Mouse (Mus musculus): ENCODE data around the gene Psat1. TPM values are rescaled to one million over a fixed set of nuclear protein-coding genes. Genes with fewer than 3 reads are reported as not detected.

Psat1 gene
- polyA plus RNA-seq, 1 experiment from 2014 or later = 264 TPM

GRCm38 (mm10) chr19:15942421-15943116 is 4.6 kb downstream of the Psat1 start:
- WGBS = 70% methylated on average over 11 of the region's 11 CpGs

GRCm38 (mm10) chr19:15941399-15941798 is 5.7 kb downstream of the Psat1 start:
- Histone ChIP-seq H3K4me1 (replicated peaks; ENCODE audit: control insufficient read depth, insufficient read depth, low read length) (no peaks in the 10 kb centered on the region), H3K9ac (ENCODE audit: low read depth, low read length) (no peak overlapping the region), H3K4me2 (peak overlapping the region; percentile 5), H3K9me3 (ENCODE audit: control insufficient read depth, low read length) (no peaks in the 10 kb centered on the region), H3K36me3 (ENCODE audit: control insufficient read depth, insufficient read depth, low read length) (no peaks in the 10 kb centered on the region), H3K4me3 (ENCODE audit: low read depth, low read length) (no peak overlapping the region), H3K27me3 (replicated peaks; ENCODE audit: control insufficient read depth, insufficient read depth, low read length) (no peaks in the 10 kb centered on the region), H3K27ac (ENCODE audit: low read depth, low read length) (peak overlapping the region; percentile 79)
- DNase-seq (ENCODE audit: low spot score) (no peak), ATAC-seq (replicated peaks; ENCODE audit: low FRiP score) (peak; percentile 69)
- 58% methylated on average over 8 of the region's 8 CpGs for WGBS

More at GRCm38 (mm10) chr19:15942421-15943116, 4.6 kb downstream of the Psat1 start:
- Histone ChIP-seq H3K27ac (ENCODE audit: low read depth, low read length) (no peak overlapping the region), H3K4me1 (replicated peaks; ENCODE audit: control insufficient read depth, insufficient read depth, low read length) (no peaks in the 10 kb centered on the region), H3K9me3 (ENCODE audit: control insufficient read depth, low read length) (no peaks in the 10 kb centered on the region), H3K36me3 (ENCODE audit: control insufficient read depth, insufficient read depth, low read length) (no peaks in the 10 kb centered on the region), H3K9ac (ENCODE audit: low read depth, low read length) (no peak overlapping the region), H3K4me2 (no peak overlapping the region), H3K4me3 (ENCODE audit: low read depth, low read length) (no peak overlapping the region), H3K27me3 (replicated peaks; ENCODE audit: control insufficient read depth, insufficient read depth, low read length) (no peaks in the 10 kb centered on the region)
- DNase-seq (ENCODE audit: low spot score) (no peak), ATAC-seq (replicated peaks; ENCODE audit: low FRiP score) (no peak)

- Histone ChIP-seq H3K9ac (ENCODE audit: low read depth, low read length) (peak overlapping the region; percentile 75), H3K9me3 (ENCODE audit: control insufficient read depth, low read length) (no peaks in the 10 kb centered on the region), H3K27ac (ENCODE audit: low read depth, low read length) (peak overlapping the region; percentile 88; the same call in 1 of the 2 replicates), H3K4me3 (ENCODE audit: low read depth, low read length) (peak overlapping the region; percentile 65; the same call in 1 of the 2 replicates), H3K36me3 (ENCODE audit: control insufficient read depth, insufficient read depth, low read length) (peaks cover 2% of the 10 kb centered on the region; the same call in 1 of the 2 replicates), H3K27me3 (replicated peaks; ENCODE audit: control insufficient read depth, insufficient read depth, low read length) (no peaks in the 10 kb centered on the region), H3K4me1 (replicated peaks; ENCODE audit: control insufficient read depth, insufficient read depth, low read length) (peaks cover 12% of the 10 kb centered on the region), H3K4me2 (peak overlapping the region; percentile 97)
- DNase-seq (ENCODE audit: low spot score) (no peak), ATAC-seq (replicated peaks; ENCODE audit: low FRiP score) (no peak)
- WGBS = 43% methylated on average over 4 of the region's 4 CpGs
Observed at GRCm38 (mm10) chr19:15925719-15926045, 21.5 kb downstream of the Psat1 start.

- Histone ChIP-seq H3K4me3 (ENCODE audit: low read depth, low read length) (peak overlapping the region; percentile 65), H3K9ac (ENCODE audit: low read depth, low read length) (peak overlapping the region; percentile 81), H3K36me3 (ENCODE audit: control insufficient read depth, insufficient read depth, low read length) (peaks cover 4% of the 10 kb centered on the region; the same call in 1 of the 2 replicates), H3K27ac (ENCODE audit: low read depth, low read length) (peak overlapping the region; percentile 91), H3K9me3 (ENCODE audit: control insufficient read depth, low read length) (no peaks in the 10 kb centered on the region), H3K27me3 (replicated peaks; ENCODE audit: control insufficient read depth, insufficient read depth, low read length) (no peaks in the 10 kb centered on the region), H3K4me2 (peak overlapping the region; percentile 97), H3K4me1 (replicated peaks; ENCODE audit: control insufficient read depth, insufficient read depth, low read length) (peaks cover 12% of the 10 kb centered on the region)
- ATAC-seq (replicated peaks; ENCODE audit: low FRiP score) (peak; percentile 97), DNase-seq (ENCODE audit: low spot score) (peak; percentile 78)
- 6% methylated on average over 43 of the region's 43 CpGs for WGBS
Observed at GRCm38 (mm10) chr19:15924866-15925718, 22.0 kb downstream of the Psat1 start.

GRCm38 (mm10) chr19:15924181-15924865 is 22.8 kb downstream of the Psat1 start:
- H3K4me2 ChIP-seq = peak overlapping the region; percentile 97
- H3K9me3 ChIP-seq (ENCODE audit: control insufficient read depth, low read length) = no peaks in the 10 kb centered on the region
- peaks cover 6% of the 10 kb centered on the region; the same call in 1 of the 2 replicates for H3K36me3 ChIP-seq (ENCODE audit: control insufficient read depth, insufficient read depth, low read length)
- WGBS = under 1% methylated on average over 46 of the region's 46 CpGs
- peak; percentile 66 for ATAC-seq (replicated peaks; ENCODE audit: low FRiP score)
- H3K4me3 ChIP-seq (ENCODE audit: low read depth, low read length) = peak overlapping the region; percentile 65
- peak; percentile 82 for DNase-seq (ENCODE audit: low spot score)
- H3K4me1 ChIP-seq (replicated peaks; ENCODE audit: control insufficient read depth, insufficient read depth, low read length) = peaks cover 12% of the 10 kb centered on the region
- H3K27me3 ChIP-seq (replicated peaks; ENCODE audit: control insufficient read depth, insufficient read depth, low read length) = no peaks in the 10 kb centered on the region
- H3K9ac ChIP-seq (ENCODE audit: low read depth, low read length) = peak overlapping the region; percentile 81
- peak overlapping the region; percentile 91 for H3K27ac ChIP-seq (ENCODE audit: low read depth, low read length)

GRCm38 (mm10) chr19:15923426-15923825 is 23.7 kb downstream of the Psat1 start:
- Histone ChIP-seq H3K9me3 (ENCODE audit: control insufficient read depth, low read length) (no peaks in the 10 kb centered on the region), H3K27ac (ENCODE audit: low read depth, low read length) (no peak overlapping the region), H3K9ac (ENCODE audit: low read depth, low read length) (peak overlapping the region; percentile 81), H3K4me2 (peak overlapping the region; percentile 97), H3K4me1 (replicated peaks; ENCODE audit: control insufficient read depth, insufficient read depth, low read length) (peaks cover 12% of the 10 kb centered on the region), H3K36me3 (ENCODE audit: control insufficient read depth, insufficient read depth, low read length) (peaks cover 7% of the 10 kb centered on the region; the same call in 1 of the 2 replicates), H3K27me3 (replicated peaks; ENCODE audit: control insufficient read depth, insufficient read depth, low read length) (no peaks in the 10 kb centered on the region), H3K4me3 (ENCODE audit: low read depth, low read length) (peak overlapping the region; percentile 65)
- no peak for ATAC-seq (replicated peaks; ENCODE audit: low FRiP score)
- 12% methylated on average over 9 of the region's 9 CpGs for WGBS
- peak; percentile 55 for DNase-seq (ENCODE audit: low spot score)

- H3K27ac ChIP-seq (ENCODE audit: low read depth, low read length) = no peak overlapping the region
- H3K4me3 ChIP-seq (ENCODE audit: low read depth, low read length) = no peak overlapping the region
- peaks cover 6% of the 10 kb centered on the region; the same call in 1 of the 2 replicates for H3K4me1 ChIP-seq (replicated peaks; ENCODE audit: control insufficient read depth, insufficient read depth, low read length)
- WGBS = 95% methylated on average over 7 of the region's 7 CpGs
- H3K9me3 ChIP-seq (ENCODE audit: control insufficient read depth, low read length) = no peaks in the 10 kb centered on the region
- no peak overlapping the region for H3K9ac ChIP-seq (ENCODE audit: low read depth, low read length)
- no peak overlapping the region for H3K4me2 ChIP-seq
- no peaks in the 10 kb centered on the region for H3K27me3 ChIP-seq (replicated peaks; ENCODE audit: control insufficient read depth, insufficient read depth, low read length)
- DNase-seq (ENCODE audit: low spot score) (no peak), ATAC-seq (replicated peaks; ENCODE audit: low FRiP score) (no peak)
- peaks cover 26% of the 10 kb centered on the region for H3K36me3 ChIP-seq (ENCODE audit: control insufficient read depth, insufficient read depth, low read length)
Observed at GRCm38 (mm10) chr19:15919336-15919735, 27.8 kb downstream of the Psat1 start.

GRCm38 (mm10) chr19:15918111-15918510 is 29.0 kb downstream of the Psat1 start:
- no peak overlapping the region for H3K27ac ChIP-seq (ENCODE audit: low read depth, low read length)
- ATAC-seq (replicated peaks; ENCODE audit: low FRiP score) (no peak), DNase-seq (ENCODE audit: low spot score) (no peak)
- no peak overlapping the region for H3K4me2 ChIP-seq
- no peak overlapping the region for H3K9ac ChIP-seq (ENCODE audit: low read depth, low read length)
- 93% methylated on average over 7 of the region's 7 CpGs for WGBS
- H3K27me3 ChIP-seq (replicated peaks; ENCODE audit: control insufficient read depth, insufficient read depth, low read length) = no peaks in the 10 kb centered on the region
- no peak overlapping the region for H3K4me3 ChIP-seq (ENCODE audit: low read depth, low read length)
- H3K36me3 ChIP-seq (ENCODE audit: control insufficient read depth, insufficient read depth, low read length) = peaks cover 32% of the 10 kb centered on the region
- no peaks in the 10 kb centered on the region for H3K9me3 ChIP-seq (ENCODE audit: control insufficient read depth, low read length)
- H3K4me1 ChIP-seq (replicated peaks; ENCODE audit: control insufficient read depth, insufficient read depth, low read length) = peaks cover 2% of the 10 kb centered on the region; the same call in 1 of the 2 replicates

Measured in liver, embryonic 11.5 days (tissue).